Mouse (Mus musculus): ENCODE data around the gene Colgalt1.

Gene Colgalt1

GRCm38 (mm10) chr8:71591471-71592373 lies 19.1 kb upstream of the Colgalt1 start, which contains the start of gene Pgls:
Gene Pgls, plus strand, starts transcription at chr8:71592176.
- DNase-seq, result peak; percentile 97

DNA sequence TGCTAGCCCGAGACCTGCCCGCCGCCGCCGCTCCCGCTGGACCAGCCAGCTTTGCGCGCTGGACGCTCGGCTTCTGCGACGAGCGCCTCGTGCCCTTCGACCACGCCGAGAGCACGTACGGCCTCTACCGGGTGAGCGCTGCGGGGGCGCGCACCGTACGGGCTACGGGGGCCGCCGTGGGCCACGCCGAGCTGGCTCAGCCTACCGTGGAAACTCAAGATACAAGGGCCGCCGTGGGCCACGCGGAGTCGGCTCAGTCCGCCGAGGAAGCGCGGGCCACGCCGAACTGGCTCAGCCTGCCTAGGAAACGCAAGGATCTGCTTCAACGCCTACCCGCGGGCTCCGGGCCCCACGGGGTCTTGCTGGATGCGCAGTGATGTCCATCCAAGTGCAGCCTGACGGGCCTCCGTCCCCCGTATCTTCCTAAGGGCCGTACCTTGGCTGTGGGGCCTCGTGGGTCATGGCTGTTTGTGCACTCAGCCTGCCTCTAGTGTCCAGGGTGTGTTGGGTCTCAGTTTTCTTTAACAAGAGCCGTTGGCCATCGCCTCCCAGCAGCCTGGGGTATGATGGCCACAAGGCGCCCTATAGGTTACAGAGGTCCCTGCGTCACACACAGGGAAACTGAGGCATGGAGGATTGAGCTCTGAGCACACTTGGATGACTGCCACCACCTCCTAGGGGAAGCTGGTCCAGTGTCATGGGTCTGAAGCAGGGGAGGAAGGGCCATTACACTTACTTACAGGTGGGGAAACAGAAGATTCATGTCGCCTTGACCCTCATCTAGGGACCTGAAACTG lies 18.2 kb upstream of the Colgalt1 start:
- peak; percentile 94 for DNase-seq

DNA sequence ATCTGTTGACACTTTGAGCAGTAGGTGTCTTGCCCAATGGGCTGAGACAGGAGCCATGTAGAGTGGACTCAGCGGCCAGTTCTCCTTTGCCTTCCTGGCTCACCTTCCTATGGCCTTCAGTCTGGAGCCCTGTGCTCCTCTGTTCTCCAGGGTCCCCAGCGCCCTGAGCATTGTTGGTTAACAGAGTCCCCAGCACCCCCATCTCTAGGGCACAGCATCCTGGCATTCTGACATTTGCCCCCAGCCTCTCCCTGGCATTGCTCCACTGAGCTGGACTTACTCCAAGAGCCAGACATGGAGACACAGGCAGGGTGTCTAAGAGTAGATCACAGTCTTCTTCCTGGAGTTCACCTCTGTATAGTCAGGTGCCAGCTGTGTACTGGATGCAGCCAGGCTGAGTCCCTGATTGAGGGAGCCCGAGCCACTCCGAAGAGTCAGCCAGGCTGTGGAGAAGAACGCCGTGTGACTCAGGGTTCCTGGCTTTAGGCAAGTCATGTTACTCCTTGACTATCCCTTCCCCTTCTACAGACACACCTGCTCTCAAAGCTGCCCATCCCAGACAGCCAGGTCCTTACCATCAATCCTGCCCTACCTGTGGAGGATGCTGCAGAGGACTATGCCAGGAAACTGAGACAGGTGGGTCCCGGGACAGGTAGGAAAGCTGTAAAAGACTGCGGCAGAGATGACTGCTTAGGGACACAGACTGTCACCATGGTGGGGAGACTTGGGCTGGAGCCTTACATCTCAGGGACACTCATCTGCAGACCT lies 17.1 kb upstream of the Colgalt1 start:
- DNase-seq, result no peak

- DNase-seq, result no peak
These were observed 16.5 kb upstream of the Colgalt1 start for GRCm38 (mm10) chr8:71594324-71594722.

GRCm38 (mm10) chr8:71595862-71596261 lies 14.9 kb upstream of the Colgalt1 start:
- DNase-seq, result peak; percentile 88

GRCm38 (mm10) chr8:71596384-71596783 lies 14.4 kb upstream of the Colgalt1 start:
- DNase-seq, result no peak

- no peak for DNase-seq
These were observed 14.0 kb upstream of the Colgalt1 start for GRCm38 (mm10) chr8:71596798-71597197.

GRCm38 (mm10) chr8:71597451-71597850 lies 13.3 kb upstream of the Colgalt1 start, which contains the start of gene Fam129c:
Gene Fam129c, plus strand, starts transcription at chr8:71597648.
- DNase-seq, result no peak

DNA sequence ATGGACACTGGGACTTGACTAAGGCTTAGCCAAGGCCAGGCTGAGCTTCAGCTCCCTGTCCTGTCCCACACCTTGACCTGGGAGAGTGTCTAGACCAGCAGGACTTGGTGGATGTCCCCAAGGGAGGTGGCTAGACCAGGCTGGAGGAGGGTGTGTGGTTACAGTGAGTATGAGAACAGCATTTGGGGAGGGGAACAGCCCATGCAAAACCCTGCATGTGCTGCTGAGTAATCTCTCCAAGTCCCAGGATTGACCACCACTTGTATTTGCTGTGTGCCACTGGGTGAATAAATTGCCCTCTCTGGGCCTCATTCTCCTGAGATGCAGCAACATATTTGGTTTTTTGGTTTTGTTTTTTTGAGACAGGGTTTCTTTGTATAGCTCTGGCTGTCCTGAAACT lies 12.4 kb upstream of the Colgalt1 start:
- no peak for DNase-seq

DNA sequence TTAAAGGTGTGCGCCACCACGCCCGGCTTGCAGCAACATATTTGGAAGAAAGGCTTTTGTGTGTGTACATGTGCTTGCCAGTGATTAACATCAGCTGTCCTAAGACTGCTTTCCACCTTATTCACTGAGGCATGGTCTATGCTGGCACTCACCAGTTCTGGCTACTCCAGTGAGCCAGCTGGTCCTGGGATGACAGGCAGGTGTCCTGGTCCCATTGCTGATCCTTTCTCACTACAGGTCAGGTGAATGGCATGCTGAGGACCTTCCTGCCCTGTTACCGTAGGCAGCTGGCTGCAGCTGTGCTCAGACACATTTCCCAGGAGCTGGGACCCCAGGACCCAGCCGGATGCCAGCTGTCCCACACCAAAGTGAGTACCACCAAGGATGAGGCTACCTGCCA lies 12.0 kb upstream of the Colgalt1 start:
- no peak for DNase-seq

GRCm38 (mm10) chr8:71601939-71602665 lies 8.7 kb upstream of the Colgalt1 start:
- no peak for DNase-seq

DNA sequence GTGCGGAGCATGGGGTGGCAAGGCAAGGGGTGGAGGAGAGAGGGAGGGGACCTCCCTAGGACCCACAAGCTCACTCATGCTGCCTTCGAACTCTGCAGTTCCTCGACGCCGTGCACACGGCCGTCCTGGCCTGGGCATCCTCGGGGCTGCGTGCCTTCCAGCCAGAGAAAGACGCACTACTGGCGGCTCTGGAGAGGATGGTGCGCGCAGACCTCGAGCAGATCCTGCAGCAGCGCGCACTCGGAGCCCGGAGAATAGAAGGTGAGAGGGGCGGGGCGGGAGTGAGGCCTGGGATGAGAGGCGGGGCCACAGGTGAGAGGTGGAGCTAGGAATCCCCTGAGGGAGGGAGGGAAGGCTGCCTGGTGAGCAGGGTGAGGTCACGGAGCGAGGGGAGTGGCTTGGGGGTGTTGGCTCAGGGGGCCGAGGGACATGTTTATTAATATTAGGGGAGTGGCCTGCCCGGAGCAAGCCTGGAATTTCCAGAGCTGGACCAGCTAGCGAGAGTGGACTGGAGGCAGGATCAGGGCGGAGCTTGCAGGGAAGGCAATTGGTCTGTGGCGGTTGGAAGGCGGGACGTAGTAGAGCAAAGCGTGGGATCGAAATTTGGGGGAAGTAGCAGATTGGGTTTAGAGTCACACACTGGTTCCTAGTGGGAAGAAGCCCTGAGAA lies 8.0 kb upstream of the Colgalt1 start:
- peak; percentile 53 for DNase-seq

GRCm38 (mm10) chr8:71604021-71604420 lies 6.8 kb upstream of the Colgalt1 start:
- no peak for DNase-seq

GRCm38 (mm10) chr8:71612141-71612540 lies 1.3 kb downstream of the Colgalt1 start:
- no peak for DNase-seq

GRCm38 (mm10) chr8:71613418-71613817 lies 2.6 kb downstream of the Colgalt1 start:
- DNase-seq, result no peak

- no peak for DNase-seq
These were observed 9.0 kb downstream of the Colgalt1 start for GRCm38 (mm10) chr8:71619786-71620185.

- DNase-seq, result no peak
These were observed 14.3 kb downstream of the Colgalt1 start for GRCm38 (mm10) chr8:71625088-71625487.

DNA sequence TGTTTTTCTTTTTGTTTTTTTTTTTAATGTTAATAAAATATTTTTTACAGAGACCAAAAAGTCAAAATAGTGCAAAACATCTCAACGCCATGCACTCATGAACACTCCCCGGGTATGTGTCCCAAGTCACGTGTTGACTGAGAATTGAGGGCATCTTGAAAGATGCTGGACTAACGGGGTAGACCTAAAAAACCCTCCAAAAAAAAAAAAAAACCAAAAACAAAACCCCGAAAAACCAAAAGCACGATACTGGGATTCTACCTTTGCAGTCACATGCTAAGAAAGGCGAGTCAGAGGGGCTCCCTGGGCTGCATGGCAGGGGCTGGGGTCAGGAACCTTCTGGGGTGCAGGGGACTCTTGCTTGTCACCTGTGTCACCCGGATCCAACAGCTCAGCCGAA lies 16.0 kb downstream of the Colgalt1 start:
- no peak for DNase-seq

DNA sequence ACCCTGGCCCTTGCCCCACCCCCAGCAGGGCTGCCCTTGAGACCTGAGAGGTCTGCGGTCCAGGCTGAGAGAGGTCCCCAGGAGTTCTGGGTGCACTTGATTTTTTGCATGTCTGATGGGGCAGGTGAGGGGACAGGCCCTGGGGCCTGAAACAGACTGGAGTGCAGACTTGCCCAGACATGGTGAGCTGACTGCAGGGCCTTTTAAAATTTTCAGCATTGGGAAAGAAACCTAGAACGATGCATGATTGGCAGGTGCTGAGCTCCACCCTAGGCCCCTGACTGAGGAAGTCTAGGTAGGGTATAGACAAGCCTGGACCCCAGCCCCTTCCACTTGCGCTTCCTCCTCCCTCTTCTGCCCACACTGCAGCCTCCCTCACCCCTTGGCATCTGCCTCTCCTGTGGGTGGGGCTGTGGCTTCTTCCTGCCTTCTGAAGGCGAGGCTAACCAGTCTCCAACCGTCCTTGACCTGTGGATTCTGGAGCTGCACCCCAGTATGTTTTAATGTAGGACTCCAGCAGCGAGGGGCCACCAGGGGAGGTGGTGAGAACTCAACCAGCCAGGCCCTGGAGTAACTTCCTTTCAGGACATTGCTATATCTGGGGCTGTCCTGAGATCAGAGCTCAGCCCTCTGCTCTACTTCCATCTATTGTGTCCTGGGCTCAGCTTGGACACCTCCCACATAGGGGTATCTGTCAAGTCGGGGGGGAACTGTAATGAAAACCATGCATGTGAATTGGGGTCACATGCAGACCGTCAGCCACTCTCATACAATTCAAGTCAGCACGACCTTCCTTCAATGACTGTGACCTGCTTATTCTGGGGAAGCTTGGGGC lies 16.7 kb downstream of the Colgalt1 start:
- DNase-seq, result no peak

DNA sequence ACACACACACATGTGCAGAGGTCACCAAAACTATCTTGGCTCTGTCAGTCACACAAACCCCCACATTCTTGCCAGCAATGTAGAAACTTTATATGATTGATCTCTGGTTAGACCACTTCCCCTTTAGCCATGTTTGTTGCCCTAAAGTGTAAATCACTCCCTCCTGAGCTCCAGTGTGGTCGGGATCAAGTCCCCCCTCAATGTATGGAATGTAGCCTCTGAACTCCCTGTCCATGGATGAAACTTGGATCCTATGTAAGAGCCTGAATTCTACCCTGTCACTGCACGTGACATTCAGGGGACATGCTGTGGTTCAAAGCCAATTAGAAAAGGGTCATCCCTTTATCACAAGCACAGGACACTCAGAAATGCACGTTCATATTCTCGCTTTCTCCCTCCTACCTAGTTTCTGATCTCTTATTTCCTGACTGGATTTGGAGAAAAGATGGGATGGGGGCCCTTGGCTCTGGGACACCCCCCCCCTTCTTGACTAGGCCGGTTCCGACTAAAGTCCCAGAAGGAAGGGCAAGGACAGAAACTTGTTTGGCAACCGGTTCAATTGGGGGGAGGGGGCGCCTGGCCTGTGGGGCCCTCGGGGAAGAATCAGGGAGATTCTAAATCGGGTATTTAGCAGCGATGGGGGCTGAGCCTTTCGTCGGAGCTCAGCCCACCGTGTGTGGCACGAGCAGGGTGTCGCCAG lies 17.7 kb downstream of the Colgalt1 start:
- DNase-seq, result no peak

All from right cerebral cortex, adult 18-20 months (tissue).